Mouse (Mus musculus) retina, adult 2 months (tissue): ENCODE data around the gene Gm30083.
A peak's percentile ranks its signal among the peaks of the same experiment; 100 is the strongest.

Source experiments
- DNase-seq: peaks from one replicate; pipeline ENCODE4 v3.0.0-alpha.2; 2012; ENCODE audit warnings: low read depth, low spot score

Gm30083 gene

DNA sequence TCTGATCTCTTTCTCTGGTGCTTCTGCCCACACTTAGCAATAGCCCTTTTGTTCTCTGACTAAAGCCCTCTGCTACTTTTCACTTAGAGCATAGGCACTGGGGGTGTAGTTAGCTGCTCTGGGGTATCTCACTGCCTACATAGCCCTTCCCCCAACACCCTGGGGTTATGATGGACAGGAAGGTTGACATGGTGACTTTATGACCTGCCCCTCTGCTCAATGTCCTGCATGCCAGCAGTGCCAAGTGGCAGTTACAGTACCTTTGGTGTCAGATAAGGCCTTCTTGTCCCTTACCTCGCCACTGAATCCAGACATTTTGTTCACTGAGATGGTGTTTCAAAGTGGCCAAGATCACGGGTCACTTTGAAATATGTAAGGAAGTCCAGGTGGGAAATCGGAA, at the start of gene Gm30083:
TSS of gene Gm30083 (minus strand) at position 120 of the 400 bp plus-strand sequence.
- no peak for DNase-seq

DNA sequence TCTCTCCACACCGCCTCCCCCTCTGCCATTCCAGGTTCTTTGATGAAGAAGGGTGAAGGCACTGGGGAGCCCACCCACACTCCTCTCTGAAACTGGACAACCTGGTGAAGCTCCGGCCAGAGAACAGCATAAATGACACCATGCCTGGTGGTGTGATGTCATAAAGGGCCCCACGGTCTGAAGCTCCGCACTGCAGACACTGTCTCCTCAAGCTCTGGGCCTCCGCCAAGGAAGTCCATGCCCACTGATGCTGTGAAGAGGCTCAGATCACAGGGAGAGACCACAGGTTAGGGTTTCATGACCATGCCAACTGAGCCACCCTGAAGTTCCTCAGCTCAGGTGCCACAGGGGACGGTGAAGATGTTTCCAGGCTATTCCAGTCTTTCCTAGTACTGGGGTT, 37.5 kb upstream of the Gm30083 start, which contains the start of gene Antxrl:
TSS of gene Antxrl (plus strand) at position 192 of the 400 bp plus-strand sequence.
- DNase-seq: no peak

DNA sequence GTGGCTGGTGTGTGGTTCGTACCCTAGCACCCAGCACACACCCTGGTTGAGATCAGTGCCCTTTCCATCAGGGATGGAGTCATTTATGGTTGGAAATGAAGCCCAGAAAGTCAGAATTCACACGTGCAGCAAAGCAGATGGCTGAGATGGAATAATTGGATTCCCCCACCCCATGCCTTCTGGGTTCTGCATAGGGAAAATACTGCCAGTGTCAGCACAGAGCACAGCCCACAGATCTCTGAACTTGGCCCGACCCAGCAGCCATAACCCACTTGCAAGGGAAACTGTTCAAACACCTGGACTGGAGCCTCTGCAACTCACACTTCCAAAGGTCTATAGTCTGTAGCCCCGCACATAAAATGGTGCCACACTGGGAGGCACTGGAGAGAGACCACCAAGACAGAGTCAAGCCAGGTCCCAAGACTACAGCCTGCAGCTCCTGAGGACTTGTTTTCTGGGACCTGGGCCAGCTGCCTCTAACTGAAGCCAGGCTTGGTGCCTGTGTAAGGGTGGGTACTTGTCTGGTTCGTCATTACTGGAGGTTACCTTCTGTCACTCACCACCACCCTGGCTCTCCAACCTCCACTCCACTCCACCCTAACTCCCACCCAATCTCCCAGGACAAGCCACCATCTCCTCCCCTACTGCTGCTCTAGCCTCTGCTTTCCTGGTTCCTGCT, 35.3 kb upstream of the Gm30083 start:
- DNase-seq: no peak

DNA sequence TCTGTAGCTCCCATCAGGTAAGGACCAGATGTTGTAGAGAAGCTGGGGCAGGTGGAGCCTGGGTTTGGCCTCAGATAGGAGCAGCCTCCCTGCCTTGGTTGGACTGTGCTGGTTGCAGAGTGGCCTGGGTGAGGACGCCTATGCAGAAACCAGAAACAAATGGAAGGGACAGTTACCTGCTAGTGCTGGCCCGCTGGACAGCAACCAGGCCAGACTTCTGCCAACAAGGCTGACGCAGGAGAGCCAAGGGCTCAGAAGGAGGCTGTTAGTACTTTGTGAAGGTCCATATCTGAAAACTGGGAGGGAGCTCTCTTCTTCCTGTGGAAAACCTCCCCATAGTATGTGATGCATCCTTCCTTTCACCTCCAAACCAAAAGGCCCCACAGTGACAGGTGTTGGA, 28.4 kb upstream of the Gm30083 start:
- no peak for DNase-seq

DNA sequence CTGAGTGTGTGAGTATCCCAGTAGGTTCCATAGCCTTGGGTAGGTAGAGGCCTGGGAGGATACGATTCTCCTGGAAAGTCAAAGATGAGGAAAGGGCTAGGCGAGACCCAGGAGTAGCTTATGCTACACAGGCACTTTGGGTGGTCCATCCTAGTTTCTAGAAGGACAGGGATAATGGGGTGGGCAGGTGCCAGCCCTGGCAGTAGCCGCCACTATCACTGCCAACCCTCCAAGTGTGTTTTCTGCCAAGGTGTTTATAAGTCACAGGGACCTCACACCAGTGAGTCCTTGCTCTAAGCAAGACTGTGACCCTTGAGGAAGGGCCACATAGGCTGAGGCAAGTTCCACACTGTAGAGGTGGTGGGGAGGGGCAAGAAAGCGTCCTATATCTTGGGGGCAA, 26.3 kb upstream of the Gm30083 start:
- no peak for DNase-seq

DNA sequence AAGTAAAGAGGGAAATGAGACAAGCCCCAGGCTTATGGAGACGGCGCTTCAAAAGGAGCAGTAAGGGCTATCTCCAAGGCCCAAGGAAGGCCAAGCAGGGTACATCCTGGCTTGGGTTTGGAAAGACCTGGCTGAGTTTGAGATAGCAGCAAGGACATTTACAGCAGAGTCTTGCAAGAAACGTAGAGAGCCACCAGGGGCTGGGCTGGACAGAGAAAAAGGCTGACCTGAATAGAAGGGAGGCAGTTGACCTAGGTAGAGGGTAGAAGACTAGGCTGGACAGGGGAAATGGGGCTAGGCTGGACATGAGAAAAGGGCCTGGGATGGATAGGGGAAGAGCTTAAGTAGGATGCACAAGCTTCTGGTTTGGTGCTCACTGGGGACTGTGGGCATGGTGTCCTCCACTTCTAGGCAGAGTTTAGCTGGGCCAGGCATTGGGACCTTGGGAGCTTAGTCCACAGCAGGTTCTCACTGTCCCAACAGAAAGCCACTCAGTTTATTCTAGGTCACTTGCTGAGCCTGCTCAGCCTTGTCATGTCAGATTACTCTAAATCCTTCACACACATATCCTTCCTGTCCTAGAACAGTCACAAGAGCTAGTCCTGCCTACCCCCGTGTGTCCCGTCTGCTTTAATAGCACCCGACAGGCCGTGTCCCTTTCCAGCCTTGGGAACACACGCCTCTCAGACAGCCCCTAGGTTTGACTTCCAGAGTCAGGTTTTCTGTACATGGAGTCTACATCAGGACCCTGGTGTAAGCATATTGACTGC, 19.0 kb upstream of the Gm30083 start:
- DNase-seq: peak; percentile 90

DNA sequence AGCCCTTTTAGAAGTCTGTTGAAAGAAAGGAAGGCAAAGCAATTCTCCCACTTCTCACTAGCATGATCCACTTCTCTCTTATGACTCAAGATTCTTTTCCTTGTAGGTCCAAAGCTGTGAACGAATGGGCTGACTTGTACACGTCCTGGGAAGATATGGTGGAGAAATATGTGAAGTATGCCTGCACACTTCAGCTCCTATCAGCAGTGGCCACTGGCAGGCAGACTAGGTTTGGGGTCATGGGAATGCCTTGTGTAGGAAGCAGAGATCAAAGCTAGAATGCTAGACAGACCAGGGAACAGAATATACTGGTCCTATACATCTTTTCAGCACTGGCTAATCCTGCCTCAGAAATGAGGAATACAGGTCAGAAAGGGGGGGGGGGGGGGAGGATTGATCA, 11.7 kb upstream of the Gm30083 start:
- DNase-seq: no peak

DNA sequence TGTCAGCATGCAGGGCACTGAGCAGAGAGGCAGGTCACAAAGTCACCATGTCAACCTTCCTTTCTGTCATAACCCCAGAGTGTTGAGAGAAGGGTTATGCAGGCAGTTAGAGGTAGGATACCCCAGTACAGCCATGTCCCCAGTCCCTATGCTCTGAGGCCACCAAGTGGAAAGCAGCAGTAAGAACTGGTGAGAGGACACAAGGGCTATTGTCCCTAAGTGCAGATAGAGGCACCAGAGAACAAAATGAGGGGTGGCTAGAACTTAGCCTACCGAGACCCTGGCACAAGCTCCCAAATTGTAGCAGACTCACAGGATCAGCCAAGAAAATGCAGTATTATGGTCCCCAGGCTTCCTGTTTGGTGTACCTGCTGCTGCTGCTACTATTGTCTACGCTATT, 2.0 kb upstream of the Gm30083 start:
- no peak for DNase-seq

DNA sequence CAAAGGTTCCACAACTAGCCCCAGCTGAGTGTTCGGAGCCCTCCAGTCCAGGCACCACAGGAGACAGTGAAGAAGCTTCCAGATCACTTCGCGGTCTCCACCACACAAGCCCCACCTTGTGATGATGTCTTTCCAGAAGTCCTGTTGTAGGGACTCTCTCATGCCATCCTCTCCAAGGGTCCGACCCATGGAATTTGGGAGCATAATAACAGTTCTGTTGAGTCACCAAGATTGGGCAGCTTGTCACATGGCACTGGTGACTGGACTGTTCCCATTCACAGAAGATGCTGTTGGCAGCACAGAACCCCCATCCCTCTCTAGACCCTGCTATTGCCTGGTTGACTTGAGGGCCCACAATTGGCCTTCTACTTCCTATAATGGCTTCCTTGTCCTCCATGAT, 1.4 kb upstream of the Gm30083 start, which contains the start of gene Gm5460:
TSS of gene Gm5460 (plus strand) at position 378 of the 400 bp plus-strand sequence.
- DNase-seq: no peak

DNA sequence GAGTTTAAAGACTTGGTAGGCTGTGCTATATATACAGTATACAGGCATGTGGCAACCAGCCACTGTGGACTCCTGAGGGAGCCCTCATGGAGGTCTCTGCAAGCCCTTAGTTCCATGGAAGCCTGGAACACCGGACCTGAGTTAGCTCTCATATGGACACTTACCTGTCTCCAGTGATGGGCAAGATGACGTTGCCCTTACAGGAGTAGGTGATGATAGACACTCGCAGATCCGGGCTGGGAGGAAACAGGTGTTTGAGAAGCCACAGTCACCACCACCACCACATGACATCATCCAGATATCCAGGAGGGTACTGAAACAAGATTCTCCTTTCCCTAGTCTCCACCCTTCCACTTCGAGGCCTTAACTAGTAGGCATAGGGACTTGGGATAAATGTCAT, 12.6 kb downstream of the Gm30083 start:
- no peak for DNase-seq

DNA sequence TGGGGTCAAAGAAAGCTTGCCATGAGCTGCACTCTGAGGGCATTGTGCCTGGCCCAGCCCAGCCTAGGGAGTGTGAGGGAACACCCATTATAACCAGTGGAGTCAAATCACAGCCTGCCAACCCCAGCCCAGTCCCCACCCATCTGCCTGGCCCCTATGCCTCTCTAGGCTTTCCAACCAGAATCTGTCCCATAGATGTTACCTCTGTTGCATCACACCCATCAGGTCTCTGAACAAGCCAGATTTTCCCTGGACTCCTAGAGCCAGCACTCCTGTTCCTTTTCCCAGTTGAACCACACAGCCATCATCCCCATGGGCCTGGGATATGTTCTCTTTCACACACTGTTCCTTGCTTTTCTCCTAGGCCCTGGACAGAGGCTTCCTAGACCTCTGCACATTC, 13.5 kb downstream of the Gm30083 start:
- DNase-seq: no peak

DNA sequence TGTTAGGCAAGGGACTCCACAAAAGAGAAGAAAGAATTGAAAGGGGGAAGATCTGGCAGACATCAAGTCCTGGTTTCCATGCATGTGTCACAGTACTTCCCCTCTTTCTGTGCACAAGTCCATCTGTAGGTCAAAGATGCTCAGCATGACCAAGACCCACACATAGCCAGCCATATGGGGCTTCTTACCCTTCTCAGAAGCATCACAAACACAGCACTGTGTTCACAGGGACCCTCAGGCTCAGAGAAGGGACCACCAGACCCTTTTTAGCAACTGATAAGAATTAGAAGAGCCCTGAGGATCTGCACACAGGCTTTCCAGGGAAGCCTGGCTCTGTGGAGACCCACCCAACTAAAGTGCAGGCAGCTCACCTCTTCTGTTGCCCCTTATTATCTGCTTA, 14.9 kb downstream of the Gm30083 start:
- no peak for DNase-seq

DNA sequence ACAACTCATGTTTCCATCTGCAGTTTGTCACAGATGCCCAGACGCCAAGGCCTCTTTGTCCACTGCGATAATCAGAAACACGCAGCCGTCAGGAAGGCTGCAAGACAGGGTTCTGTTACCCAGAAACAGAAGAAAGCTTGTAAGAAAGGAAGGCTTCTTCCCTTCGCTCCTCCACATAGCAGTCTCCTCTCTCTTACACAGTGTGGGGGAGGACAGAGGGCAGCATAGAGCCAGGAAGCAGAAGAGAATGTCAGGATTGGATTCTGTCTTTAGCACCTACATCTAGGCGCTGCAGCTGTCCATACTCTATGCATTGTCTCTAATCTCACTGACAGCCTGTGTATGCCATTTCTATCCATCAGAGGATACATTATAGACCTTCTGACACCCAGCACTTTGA, 17.6 kb downstream of the Gm30083 start:
- DNase-seq: peak; percentile 22

DNA sequence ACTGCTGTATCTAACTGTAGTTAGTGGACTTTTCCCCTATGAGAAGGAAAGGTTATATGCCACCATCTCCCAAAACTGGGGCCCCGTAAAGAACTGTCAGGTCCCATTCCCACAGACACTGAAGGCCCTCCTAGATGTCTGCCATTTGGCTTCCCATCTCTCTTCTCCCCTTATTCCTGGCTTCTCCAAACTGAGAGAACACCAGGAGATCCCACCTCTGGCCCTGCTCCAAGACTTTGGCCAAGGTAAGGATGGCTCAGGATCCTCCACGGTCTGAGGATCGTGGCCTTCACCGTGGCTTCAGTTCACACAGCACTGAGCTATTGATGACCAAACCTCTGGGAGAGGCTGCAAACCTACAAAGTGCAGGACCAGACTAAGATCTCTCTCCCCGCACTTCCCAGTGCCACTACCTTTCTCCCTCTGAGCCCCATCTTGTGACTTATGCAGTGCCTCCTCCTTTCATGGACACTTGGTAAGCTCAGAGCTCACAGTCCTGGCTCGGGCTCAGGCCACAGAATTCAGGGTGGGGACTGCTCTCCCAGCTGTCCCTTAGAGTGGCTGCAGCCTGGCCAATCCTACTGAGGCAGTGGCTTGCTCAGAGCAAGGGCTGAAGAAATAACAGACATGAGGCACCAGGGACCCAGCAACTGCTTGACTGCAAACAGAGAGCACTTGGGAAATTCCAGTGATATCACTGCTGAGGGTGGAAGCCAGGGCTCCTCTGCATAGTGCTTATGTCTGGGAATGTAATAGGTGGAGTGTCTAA, 21.3 kb downstream of the Gm30083 start:
- DNase-seq: no peak

DNA sequence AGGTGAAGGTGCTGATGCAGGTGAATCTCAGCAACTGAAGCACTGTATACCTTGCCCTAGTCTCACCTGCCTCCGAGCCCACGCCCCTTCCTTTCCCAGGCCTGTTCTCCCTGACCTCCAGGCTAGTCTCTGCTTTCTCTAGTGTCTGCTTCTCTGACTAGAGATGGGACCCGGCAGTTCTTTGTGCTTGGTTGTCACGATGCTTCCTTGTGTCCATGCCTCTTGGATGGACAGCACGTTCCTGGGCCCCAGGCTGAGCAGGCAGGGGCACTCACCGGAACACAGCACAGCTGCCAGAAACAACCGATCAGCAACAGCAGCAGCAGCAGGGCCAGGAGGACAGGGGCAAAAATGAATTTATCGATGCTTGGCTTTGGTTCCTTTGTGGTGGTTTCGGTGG, 21.9 kb downstream of the Gm30083 start:
- no peak for DNase-seq

DNA sequence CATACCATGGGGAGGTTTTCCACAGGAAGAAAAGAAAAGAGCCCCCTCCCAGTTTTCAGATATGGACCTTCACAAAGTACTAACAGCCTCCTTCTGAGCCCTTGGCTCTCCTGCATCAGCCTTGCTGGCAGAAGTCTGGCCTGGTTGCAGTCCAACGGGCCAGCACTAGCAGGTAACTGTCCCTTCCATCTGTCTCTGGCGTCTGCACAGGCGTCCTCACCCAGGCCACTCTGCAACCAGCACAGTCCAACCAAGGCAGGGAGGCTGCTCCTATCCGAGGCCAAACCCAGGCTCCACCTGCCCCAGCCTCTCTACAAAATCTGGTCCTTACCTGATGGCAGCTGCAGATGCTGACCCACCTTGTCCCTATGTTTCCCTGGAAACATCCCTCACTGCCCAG, 23.0 kb downstream of the Gm30083 start:
- no peak for DNase-seq

DNA sequence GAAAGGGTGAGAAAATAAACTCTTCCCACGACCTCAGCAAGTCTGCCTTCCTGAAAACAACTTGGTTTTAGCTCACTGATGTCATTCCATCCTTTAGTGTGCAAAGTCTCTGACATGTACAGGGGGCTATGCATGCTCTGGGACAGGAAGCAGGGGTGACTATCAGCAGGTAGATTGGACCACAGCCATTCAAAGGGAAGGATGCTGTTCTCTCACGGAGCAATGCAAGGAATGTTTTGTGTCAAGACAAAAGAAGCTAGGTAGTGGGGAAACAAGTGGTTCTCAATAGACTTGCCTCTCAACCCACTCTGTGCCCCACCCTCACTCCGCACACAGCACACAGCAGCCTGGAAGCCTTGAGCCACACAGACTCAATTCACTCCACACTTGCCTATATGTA, 25.8 kb downstream of the Gm30083 start:
- no peak for DNase-seq

DNA sequence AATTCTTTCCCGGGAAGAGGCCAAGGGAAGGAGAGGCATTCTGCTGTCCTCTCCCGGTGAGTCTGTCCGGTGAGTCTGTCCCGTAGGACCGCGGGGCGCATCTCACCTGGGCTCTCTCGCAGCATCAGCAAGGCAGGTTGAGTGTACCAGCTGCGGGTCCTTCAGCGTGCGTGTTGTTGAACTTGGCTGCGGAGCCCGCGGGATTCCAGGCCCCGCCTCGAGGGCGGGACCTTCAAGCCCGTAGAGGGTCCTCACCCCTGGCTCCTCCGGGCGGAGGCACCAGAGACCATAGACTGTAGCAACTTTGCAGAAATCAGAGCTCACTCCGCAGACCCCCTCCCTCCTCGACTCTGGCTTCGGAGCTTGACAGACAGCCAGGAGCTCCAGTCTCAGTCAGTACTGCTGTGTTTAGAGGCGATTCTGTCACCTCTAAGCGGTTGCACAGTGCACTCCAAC, 36.4 kb downstream of the Gm30083 start, which contains the start of gene Zfp488:
TSS of gene Zfp488 (minus strand) at position 161 of the 456 bp plus-strand sequence.
- no peak for DNase-seq

DNA sequence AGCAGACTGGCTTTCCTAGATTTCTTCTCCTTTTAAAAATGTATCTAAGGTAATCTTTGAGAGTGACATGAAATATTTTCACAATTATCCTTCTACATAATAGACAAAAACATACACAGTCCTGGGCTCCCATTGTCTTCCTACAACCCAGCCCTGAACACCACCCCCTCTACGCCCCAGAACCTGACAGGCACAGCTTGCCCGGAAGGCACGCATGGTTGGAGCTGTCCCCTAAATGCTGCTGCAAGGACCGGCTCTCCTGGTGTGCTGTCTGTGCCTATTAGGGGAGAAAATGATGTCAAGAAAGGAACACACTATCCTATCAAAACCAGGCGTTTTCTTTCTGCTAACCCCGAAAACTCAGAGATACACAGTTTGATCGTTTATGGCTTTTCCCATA, 37.2 kb downstream of the Gm30083 start:
- DNase-seq: no peak

DNA sequence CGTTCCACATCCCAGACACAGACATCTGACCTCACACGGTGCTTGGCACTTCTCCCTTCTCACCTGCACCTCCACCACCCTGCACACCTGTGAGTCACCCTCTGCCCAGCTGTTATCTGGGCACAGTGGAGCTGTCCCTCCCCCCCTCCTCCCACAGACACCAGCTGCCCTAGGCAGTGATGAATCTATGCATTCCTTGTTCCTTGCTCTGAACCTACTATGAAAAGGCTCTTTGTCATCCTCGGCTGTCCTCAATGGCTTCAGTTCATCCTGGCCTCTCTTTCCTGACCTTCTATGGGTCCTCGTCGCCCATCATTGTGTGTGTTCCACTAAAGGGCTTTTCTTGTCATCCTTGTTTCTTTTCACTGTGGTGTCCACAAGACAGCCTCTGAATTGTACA, 40.2 kb downstream of the Gm30083 start:
- DNase-seq: no peak

DNA sequence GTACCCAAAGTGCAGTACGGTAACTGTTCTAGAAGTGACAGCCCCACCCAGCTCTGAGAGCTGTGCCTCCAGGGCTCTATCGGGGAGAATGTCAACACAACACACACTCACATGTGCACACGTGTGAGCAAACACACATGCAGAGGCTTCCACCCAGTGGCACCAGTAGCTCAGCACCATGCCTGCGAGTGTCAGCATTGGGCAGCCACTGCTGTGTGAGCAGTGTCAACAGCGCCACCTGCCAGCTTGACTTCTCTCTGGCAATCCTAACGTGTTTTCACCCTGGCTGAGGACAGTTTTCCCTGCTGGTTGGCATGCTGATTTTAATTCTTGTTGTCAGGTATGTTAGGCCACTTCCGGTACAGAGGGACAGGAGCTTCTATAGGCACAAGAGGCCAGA, 42.3 kb downstream of the Gm30083 start:
- DNase-seq: no peak

DNA sequence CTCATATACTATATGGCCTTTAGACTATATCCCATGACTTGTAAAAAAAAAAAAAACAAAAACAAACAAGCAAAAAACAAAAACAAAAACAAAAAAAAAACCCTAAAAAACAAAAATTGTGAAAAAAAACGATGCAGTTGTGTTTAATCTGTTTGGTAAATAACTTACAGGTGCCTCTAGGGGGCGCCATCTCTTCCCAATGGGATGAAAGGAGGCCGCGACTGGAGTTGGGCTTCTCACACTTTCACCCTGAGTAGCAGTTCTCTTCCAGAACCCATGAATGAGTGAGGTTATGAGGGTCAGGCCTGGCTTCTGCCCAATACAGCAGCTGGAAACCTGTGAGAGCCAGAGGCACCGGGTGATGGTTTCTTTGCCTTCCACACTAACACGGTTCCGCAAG, 49.3 kb downstream of the Gm30083 start:
- DNase-seq: no peak
